18 mouse cellular contexts compared by ENCODE assay signal in the genomic region with DNA sequence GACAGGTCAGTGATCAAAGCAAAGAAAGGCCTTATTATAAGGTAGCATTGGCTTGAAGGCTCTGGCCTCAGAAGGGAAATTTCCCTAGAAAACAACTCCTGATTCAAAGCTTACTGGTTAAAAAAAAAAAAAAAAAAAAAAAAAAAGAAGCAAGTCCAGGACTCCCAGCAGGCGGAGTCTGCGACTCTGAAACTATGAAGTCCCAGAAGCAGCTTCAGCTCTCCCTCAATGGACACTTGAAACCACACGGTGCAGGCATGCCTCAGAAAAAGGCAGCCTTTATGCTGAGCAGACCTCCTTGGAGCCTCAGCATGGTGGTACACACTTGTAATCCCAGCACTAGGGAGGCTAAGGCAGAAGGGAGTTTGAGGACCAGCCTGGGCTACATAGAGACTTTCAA.
DNase-seq lines count a peak whose midpoint lies in the region; ATAC-seq and TF ChIP-seq lines count a peak whose summit lies in the region.
"Had no signal": no experiment of that assay in that cellular context is flagged by ENCODE, and none has a peak within 500 bp of the region (broad histone marks: within the 10 kb centered on the region; RNA-seq: fewer than 3 reads in every experiment).

No protein-coding gene starts in this region.

- no peak for TF ChIP-seq EP300 in stomach, postnatal 0 days (optimal IDR thresholded peaks at IDR 0.05)

- H3K27me3 ChIP-seq in heart, embryonic 13.5 days (replicated peaks), result no peaks in the 10 kb centered on the region
- peaks cover 4% of the 10 kb centered on the region for H3K27me3 ChIP-seq in embryonic facial prominence, embryonic 12.5 days
- no peaks in the 10 kb centered on the region for H3K27me3 ChIP-seq in stomach, postnatal 0 days (ENCODE audit: control insufficient read depth, insufficient read depth, low read length)
- H3K27me3 ChIP-seq: forebrain, embryonic 13.5 days; neural tube, embryonic 13.5 days had no signal

- peak overlapping the region; percentile 78 for H3K9ac ChIP-seq in heart, embryonic 13.5 days
- no peak overlapping the region for H3K9ac ChIP-seq in embryonic facial prominence, embryonic 12.5 days
- no peak overlapping the region for H3K9ac ChIP-seq in stomach, postnatal 0 days (ENCODE audit: low read length)
- H3K9ac ChIP-seq: forebrain, embryonic 13.5 days; liver, embryonic 15.5 days; neural tube, embryonic 13.5 days had no signal

- H3K36me3 ChIP-seq in heart, embryonic 13.5 days, result no peaks in the 10 kb centered on the region
- no peaks in the 10 kb centered on the region for H3K36me3 ChIP-seq in embryonic facial prominence, embryonic 12.5 days
- no peaks in the 10 kb centered on the region for H3K36me3 ChIP-seq in stomach, postnatal 0 days (ENCODE audit: control insufficient read depth, insufficient read depth, low read length)
- H3K36me3 ChIP-seq: liver, embryonic 15.5 days; midbrain, embryonic 10.5 days; neural tube, embryonic 13.5 days had no signal

- WGBS in heart, embryonic 13.5 days, result 11% methylated on average over 3 of the region's 3 CpGs
- WGBS in embryonic facial prominence, embryonic 12.5 days, result 25% methylated on average over 3 of the region's 3 CpGs
- 56% methylated on average over 3 of the region's 3 CpGs for WGBS in stomach, postnatal 0 days

- no peaks in the 10 kb centered on the region for H3K9me3 ChIP-seq in heart, embryonic 13.5 days
- H3K9me3 ChIP-seq in embryonic facial prominence, embryonic 12.5 days, result peaks cover 3% of the 10 kb centered on the region; the same call in 1 of the 2 replicates
- no peaks in the 10 kb centered on the region for H3K9me3 ChIP-seq in stomach, postnatal 0 days (ENCODE audit: control insufficient read depth, low read length)
- H3K9me3 ChIP-seq: forebrain, embryonic 13.5 days; liver, embryonic 15.5 days; midbrain, embryonic 10.5 days; neural tube, embryonic 13.5 days had no signal

- H3K4me3 ChIP-seq in heart, embryonic 13.5 days, result no peak overlapping the region
- H3K4me3 ChIP-seq in embryonic facial prominence, embryonic 12.5 days, result no peak overlapping the region
- H3K4me3 ChIP-seq in stomach, postnatal 0 days (ENCODE audit: low read depth, low read length), result no peak overlapping the region
- H3K4me3 ChIP-seq: forebrain, embryonic 13.5 days; left cerebral cortex, adult 2 months; liver, embryonic 15.5 days; midbrain, embryonic 10.5 days; neural tube, embryonic 13.5 days had no signal

- peaks cover 74% of the 10 kb centered on the region for H3K4me1 ChIP-seq in heart, embryonic 13.5 days
- H3K4me1 ChIP-seq in embryonic facial prominence, embryonic 12.5 days, result peaks cover 22% of the 10 kb centered on the region
- no peaks in the 10 kb centered on the region for H3K4me1 ChIP-seq in stomach, postnatal 0 days (replicated peaks; ENCODE audit: control insufficient read depth, insufficient read depth)

- ATAC-seq in heart, embryonic 13.5 days (ENCODE audit: extremely low read depth, insufficient number of reproducible peaks, low FRiP score, low TSS enrichment), result no peak
- peak; percentile 72 for ATAC-seq in embryonic facial prominence, embryonic 12.5 days (ENCODE audit: insufficient number of reproducible peaks, insufficient read depth, low FRiP score, low TSS enrichment)
- no peak for ATAC-seq in stomach, postnatal 0 days (ENCODE audit: low FRiP score, low TSS enrichment)
- ATAC-seq in megakaryocyte-erythroid progenitor cell, adult 5-6 weeks (replicated peaks; ENCODE audit: low FRiP score, low TSS enrichment, poor library complexity, severe bottlenecking), result no peak
- ATAC-seq: CD4-positive, CD25-positive, alpha-beta regulatory T cell, adult 4 months; forebrain, embryonic 13.5 days; hindbrain, postnatal 0 days had no signal

- TF ChIP-seq CTCF in stomach, postnatal 0 days (IDR thresholded peaks at IDR 0.05; ENCODE audit: low read depth), result peak; percentile 48

- peak overlapping the region; percentile 99 for H3K27ac ChIP-seq in heart, embryonic 13.5 days (replicated peaks)
- H3K27ac ChIP-seq in embryonic facial prominence, embryonic 12.5 days, result peak overlapping the region; percentile 70
- H3K27ac ChIP-seq in stomach, postnatal 0 days (replicated peaks), result no peak overlapping the region
- H3K27ac ChIP-seq: forebrain, embryonic 13.5 days; hindbrain, postnatal 0 days; left cerebral cortex, adult 2 months; liver, embryonic 15.5 days; midbrain, embryonic 10.5 days; neural tube, embryonic 13.5 days had no signal

- H3K4me2 ChIP-seq in heart, embryonic 13.5 days, result peak overlapping the region; percentile 48
- H3K4me2 ChIP-seq in embryonic facial prominence, embryonic 12.5 days (replicated peaks), result no peak overlapping the region
- H3K4me2 ChIP-seq in stomach, postnatal 0 days (replicated peaks; ENCODE audit: low read depth), result no peak overlapping the region
- H3K4me2 ChIP-seq: forebrain, embryonic 13.5 days; liver, embryonic 15.5 days; neural tube, embryonic 13.5 days had no signal

- DNase-seq in heart, adult 11 months, result no peak
- peak; percentile 15 for DNase-seq in lung, postnatal 10 days
- DNase-seq in lung, postnatal 14 days, result no peak
- no peak for DNase-seq in stomach, postnatal 0 days (ENCODE audit: low spot score)
- DNase-seq: adrenal gland, postnatal 25 days; gastrocnemius, postnatal 14 days; kidney, postnatal 4 days; right cerebral cortex, adult 18-20 months had no signal
